Mouse (Mus musculus) intestine, embryonic 14.5 days (tissue): ENCODE results near the gene Atp1a1. TPM values are rescaled to one million over a fixed set of nuclear protein-coding genes. Genes with fewer than 3 reads are reported as not detected.

Experiments
- ATAC-seq: fragments of 200-750 bp; cut with Nextera tagmentation; replicated peaks from 2 replicates; pipeline ENCODE4 v1.8.0; 2017; ENCODE audit warnings: low read depth, moderate number of reproducible peaks, moderate TSS enrichment, moderate library complexity; ENCODE audit not compliant: low FRiP score, low TSS enrichment
- DNase-seq: peaks from one replicate; pipeline ENCODE4 v3.0.0-alpha.2; 2018; ENCODE audit warnings: low spot score
- H3K27ac ChIP-seq: fragments of 300-500 bp; sonication (generic); 2 replicates; pipeline ENCODE4 v1.5.1; 2014; ENCODE audit warnings: low read depth, mild to moderate bottlenecking, control low read depth
- H3K27me3 ChIP-seq: fragments of 300-500 bp; sonication (generic); replicated peaks from 2 replicates; pipeline ENCODE4 v1.6.1; 2014; ENCODE audit warnings: low read length, control low read depth; ENCODE audit not compliant: control insufficient read depth, insufficient read depth
- H3K36me3 ChIP-seq: fragments of 300-500 bp; sonication (generic); 2 replicates; pipeline ENCODE4 v1.6.1; 2014; ENCODE audit warnings: low read length, control low read depth; ENCODE audit not compliant: control insufficient read depth, insufficient read depth
- H3K4me1 ChIP-seq: fragments of 300-500 bp; sonication (generic); replicated peaks from 2 replicates; pipeline ENCODE4 v1.6.1; 2014; ENCODE audit warnings: low read length, control low read depth, mixed read lengths; ENCODE audit not compliant: control insufficient read depth, insufficient read depth
- H3K4me2 ChIP-seq: fragments of 300-500 bp; sonication (generic); 2 replicates; pipeline ENCODE4 v1.6.1; 2014; ENCODE audit warnings: low read length
- H3K4me3 ChIP-seq: fragments of 300-500 bp; sonication (generic); 2 replicates; pipeline ENCODE4 v1.5.1; 2014; ENCODE audit warnings: low read depth, low read length, control low read depth, mixed read lengths
- H3K9ac ChIP-seq: fragments of 300-500 bp; sonication (generic); 2 replicates; pipeline ENCODE4 v1.6.1; 2014; ENCODE audit warnings: mild to moderate bottlenecking, low read length
- H3K9me3 ChIP-seq: fragments of 300-500 bp; sonication (generic); 2 replicates; pipeline ENCODE4 v1.6.1; 2016; ENCODE audit warnings: low read length, control low read depth; ENCODE audit not compliant: control insufficient read depth
- WGBS: fragments of 180-500 bp; shearing (Covaris S2); extraction: QIAGEN DNeasy Blood & Tissue Kit; methylation state at CpG from one replicate; pipeline ENCODE4 v1.1.7; 2014; 5-methylcytosine and 5-hydroxymethylcytosine counted together
- polyA plus RNA-seq: library from polyadenylated mRNA; unstranded; fragments of >200 nt; fragmentation: Nextera tagmentation; extraction: Ambion mirVana; gene quantifications from 2 replicates; pipeline ENCODE4 v1.2.1, GENCODE M21; 2014

Gene Atp1a1
- polyA plus RNA-seq, 1 experiment from 2014 or later: 276 TPM

GRCm38 (mm10) chr3:101599920-101600741 lies 4.4 kb downstream of the Atp1a1 start:
- Histone ChIP-seq H3K27me3 (no peaks in the 10 kb centered on the region), H3K9ac (no peak overlapping the region), H3K9me3 (no peaks in the 10 kb centered on the region), H3K4me2 (peak overlapping the region; percentile 72), H3K4me1 (peaks cover 76% of the 10 kb centered on the region), H3K27ac (peak overlapping the region; percentile 7; the same call in 1 of the 2 replicates), H3K4me3 (no peak overlapping the region), H3K36me3 (0 out of 2 replicates have a peak, but pooled peaks cover 2% of the 10 kb centered on the region)
- WGBS: 12% methylated on average over 4 of the region's 4 CpGs
- ATAC-seq: no peak
- DNase-seq: no peak

GRCm38 (mm10) chr3:101599191-101599919 lies 5.1 kb downstream of the Atp1a1 start:
- no peak overlapping the region for H3K4me3 ChIP-seq
- no peak overlapping the region for H3K9ac ChIP-seq
- no peaks in the 10 kb centered on the region for H3K9me3 ChIP-seq
- H3K4me1 ChIP-seq: peaks cover 74% of the 10 kb centered on the region
- H3K27me3 ChIP-seq: no peaks in the 10 kb centered on the region
- H3K36me3 ChIP-seq: peaks cover 9% of the 10 kb centered on the region; the same call in 1 of the 2 replicates
- no peak overlapping the region for H3K27ac ChIP-seq
- ATAC-seq (no peak), DNase-seq (no peak)
- WGBS: 62% methylated on average over 8 of the region's 8 CpGs
- H3K4me2 ChIP-seq: no peak overlapping the region

- Histone ChIP-seq H3K4me3 (no peak overlapping the region), H3K4me1 (peaks cover 73% of the 10 kb centered on the region), H3K9ac (no peak overlapping the region), H3K9me3 (no peaks in the 10 kb centered on the region), H3K36me3 (peaks cover 19% of the 10 kb centered on the region), H3K27ac (no peak overlapping the region), H3K4me2 (no peak overlapping the region), H3K27me3 (no peaks in the 10 kb centered on the region)
- DNase-seq (no peak), ATAC-seq (no peak)
- 79% methylated on average over 4 of the region's 4 CpGs for WGBS
These were observed 6.1 kb downstream of the Atp1a1 start for GRCm38 (mm10) chr3:101598231-101598905.

GRCm38 (mm10) chr3:101597317-101598096 lies 7.0 kb downstream of the Atp1a1 start:
- Histone ChIP-seq H3K27me3 (no peaks in the 10 kb centered on the region), H3K4me2 (no peak overlapping the region), H3K36me3 (peaks cover 27% of the 10 kb centered on the region), H3K27ac (no peak overlapping the region), H3K4me3 (no peak overlapping the region), H3K9me3 (no peaks in the 10 kb centered on the region), H3K4me1 (peaks cover 64% of the 10 kb centered on the region), H3K9ac (no peak overlapping the region)
- WGBS: 52% methylated on average over 10 of the region's 10 CpGs
- no peak for ATAC-seq
- DNase-seq: no peak

- Histone ChIP-seq H3K4me2 (no peak overlapping the region), H3K9ac (no peak overlapping the region), H3K9me3 (no peaks in the 10 kb centered on the region), H3K27me3 (no peaks in the 10 kb centered on the region), H3K27ac (peak overlapping the region; percentile 1; the same call in 1 of the 2 replicates), H3K36me3 (peaks cover 35% of the 10 kb centered on the region), H3K4me3 (no peak overlapping the region), H3K4me1 (peaks cover 57% of the 10 kb centered on the region)
- no peak for ATAC-seq
- DNase-seq: no peak
- WGBS: 42% methylated on average over 8 of the region's 8 CpGs
These were observed 7.8 kb downstream of the Atp1a1 start for GRCm38 (mm10) chr3:101596686-101597085.

- H3K27ac ChIP-seq: peak overlapping the region; percentile 1; the same call in 1 of the 2 replicates
- 52% methylated on average over 14 of the region's 14 CpGs for WGBS
These were observed 8.4 kb downstream of the Atp1a1 start for GRCm38 (mm10) chr3:101595866-101596630.

GRCm38 (mm10) chr3:101594982-101595381 lies 9.5 kb downstream of the Atp1a1 start:
- ATAC-seq: no peak
- Histone ChIP-seq H3K9ac (no peak overlapping the region), H3K9me3 (no peaks in the 10 kb centered on the region), H3K27me3 (no peaks in the 10 kb centered on the region), H3K4me1 (peaks cover 41% of the 10 kb centered on the region), H3K36me3 (peaks cover 52% of the 10 kb centered on the region), H3K27ac (no peak overlapping the region), H3K4me3 (no peak overlapping the region), H3K4me2 (no peak overlapping the region)
- DNase-seq: no peak
- 67% methylated on average over 5 of the region's 5 CpGs for WGBS

More at GRCm38 (mm10) chr3:101595866-101596630, 8.4 kb downstream of the Atp1a1 start:
- no peak overlapping the region for H3K4me2 ChIP-seq
- no peaks in the 10 kb centered on the region for H3K9me3 ChIP-seq
- no peak overlapping the region for H3K9ac ChIP-seq
- ATAC-seq (peak; percentile 69; the same call in 1 of the 2 replicates), DNase-seq (no peak)
- H3K4me3 ChIP-seq: no peak overlapping the region
- H3K4me1 ChIP-seq: peaks cover 50% of the 10 kb centered on the region
- no peaks in the 10 kb centered on the region for H3K27me3 ChIP-seq
- peaks cover 42% of the 10 kb centered on the region for H3K36me3 ChIP-seq
